Mouse (Mus musculus): ENCODE data around the gene Nusap1. TPM values are rescaled to one million over a fixed set of nuclear protein-coding genes. Genes with fewer than 3 reads are reported as not detected.

The Nusap1 gene
- polyA plus RNA-seq, 1 experiment from 2014 or later = 3.9 TPM

DNA sequence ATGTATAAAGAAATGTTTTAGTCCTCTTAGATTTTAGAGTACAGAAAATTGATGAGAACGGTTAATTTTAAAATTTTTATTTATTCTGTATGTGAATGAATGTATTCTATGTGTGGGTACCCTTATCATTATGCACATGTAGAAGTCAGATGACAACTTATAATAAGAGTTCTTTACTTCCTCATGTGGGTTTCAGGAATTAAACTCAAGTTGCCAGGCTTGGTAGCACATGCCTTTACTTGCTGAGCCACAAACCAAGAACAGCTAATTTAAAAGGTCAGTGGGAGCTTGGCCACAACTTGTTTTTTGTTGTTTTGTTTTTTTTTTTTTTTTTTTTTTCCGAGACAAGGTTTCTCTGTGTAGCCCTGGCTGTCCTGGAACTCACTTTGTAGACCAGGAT lies 76.7 kb downstream of the Nusap1 start:
- Histone ChIP-seq H3K4me2 (replicated peaks; ENCODE audit: low read depth, low read length) (no peak overlapping the region), H3K27me3 (replicated peaks; ENCODE audit: insufficient read depth, low read length) (no peaks in the 10 kb centered on the region), H3K36me3 (ENCODE audit: insufficient read depth, low read length) (no peaks in the 10 kb centered on the region), H3K4me1 (ENCODE audit: insufficient read depth, low read depth, low read length) (no peaks in the 10 kb centered on the region), H3K27ac (ENCODE audit: low read length) (no peak overlapping the region), H3K4me3 (ENCODE audit: low read depth, low read length) (no peak overlapping the region), H3K9ac (replicated peaks; ENCODE audit: low read depth) (no peak overlapping the region), H3K9me3 (ENCODE audit: low read length) (no peaks in the 10 kb centered on the region)
- DNase-seq (ENCODE audit: low spot score) (no peak), ATAC-seq (no peak)
- no peak for TF ChIP-seq CTCF (IDR thresholded peaks at IDR 0.05)
- TF ChIP-seq EP300 (IDR thresholded peaks at IDR 0.05) = no peak
- WGBS = 86% methylated on average over 2 of the region's 2 CpGs

DNA sequence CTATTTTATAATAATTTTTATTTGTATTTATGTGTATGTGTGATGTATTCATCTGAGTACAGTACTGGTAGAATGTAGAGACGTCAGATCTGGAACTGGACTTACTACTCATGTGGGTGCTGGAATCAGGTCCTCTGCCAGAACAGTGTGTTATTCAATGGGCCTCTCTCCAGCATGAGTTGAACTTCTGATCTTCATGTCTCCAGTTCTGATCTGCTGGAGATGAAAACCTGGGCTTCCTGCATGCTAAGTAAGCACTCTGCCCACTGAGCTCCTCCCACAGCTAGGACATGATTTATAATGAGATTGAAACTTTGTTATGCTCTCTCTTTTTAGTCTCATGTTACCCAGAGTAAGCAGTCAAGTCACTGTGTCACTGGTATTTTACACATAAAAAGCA lies 78.0 kb downstream of the Nusap1 start:
- Histone ChIP-seq H3K27ac (ENCODE audit: low read length) (no peak overlapping the region), H3K4me1 (ENCODE audit: insufficient read depth, low read depth, low read length) (no peaks in the 10 kb centered on the region), H3K9me3 (ENCODE audit: low read length) (no peaks in the 10 kb centered on the region), H3K36me3 (ENCODE audit: insufficient read depth, low read length) (no peaks in the 10 kb centered on the region), H3K4me2 (replicated peaks; ENCODE audit: low read depth, low read length) (no peak overlapping the region), H3K4me3 (ENCODE audit: low read depth, low read length) (no peak overlapping the region), H3K27me3 (replicated peaks; ENCODE audit: insufficient read depth, low read length) (no peaks in the 10 kb centered on the region), H3K9ac (replicated peaks; ENCODE audit: low read depth) (no peak overlapping the region)
- ATAC-seq = no peak
- WGBS = 41% methylated on average over 1 of the region's 1 CpGs
- no peak for DNase-seq (ENCODE audit: low spot score)
- no peak for TF ChIP-seq CTCF (IDR thresholded peaks at IDR 0.05)
- no peak for TF ChIP-seq EP300 (IDR thresholded peaks at IDR 0.05)

- H3K9ac ChIP-seq (replicated peaks; ENCODE audit: low read depth) = no peak overlapping the region
- H3K4me3 ChIP-seq (ENCODE audit: low read depth, low read length) = no peak overlapping the region
- TF ChIP-seq EP300 (IDR thresholded peaks at IDR 0.05) = no peak
- no peak for TF ChIP-seq CTCF (IDR thresholded peaks at IDR 0.05)
- DNase-seq (ENCODE audit: low spot score) = peak; percentile 10
- ATAC-seq = no peak
- no peaks in the 10 kb centered on the region for H3K9me3 ChIP-seq (ENCODE audit: low read length)
- H3K4me1 ChIP-seq (ENCODE audit: insufficient read depth, low read depth, low read length) = no peaks in the 10 kb centered on the region
- WGBS = 91% methylated on average over 2 of the region's 2 CpGs
- no peaks in the 10 kb centered on the region; the same call in 1 of the 2 replicates for H3K36me3 ChIP-seq (ENCODE audit: insufficient read depth, low read length)
- no peak overlapping the region for H3K4me2 ChIP-seq (replicated peaks; ENCODE audit: low read depth, low read length)
- H3K27ac ChIP-seq (ENCODE audit: low read length) = no peak overlapping the region
- no peaks in the 10 kb centered on the region for H3K27me3 ChIP-seq (replicated peaks; ENCODE audit: insufficient read depth, low read length)
Measured at GRCm38 (mm10) chr2:119698472-119698871, 80.4 kb downstream of the Nusap1 start.

DNA sequence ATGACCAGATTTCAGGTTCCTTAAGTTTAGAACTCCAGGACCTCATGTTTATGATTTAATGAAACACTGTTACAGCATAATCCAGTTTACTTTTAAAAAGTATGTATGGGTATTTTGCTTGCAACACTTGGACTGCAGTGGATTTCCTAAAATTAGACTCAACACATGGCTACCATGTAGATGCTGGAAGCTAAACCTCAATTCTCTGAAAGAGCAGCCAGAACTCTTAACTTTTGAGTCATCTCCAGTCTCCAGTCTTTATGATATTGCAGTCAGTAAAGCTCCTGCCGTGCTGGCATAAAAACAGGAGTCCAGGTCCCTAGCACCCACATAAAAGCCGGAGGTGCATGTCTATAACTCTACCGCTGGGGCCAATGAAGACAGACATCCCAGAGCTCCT lies 81.9 kb downstream of the Nusap1 start:
- Histone ChIP-seq H3K9me3 (ENCODE audit: low read length) (no peaks in the 10 kb centered on the region), H3K36me3 (ENCODE audit: insufficient read depth, low read length) (no peaks in the 10 kb centered on the region; the same call in 1 of the 2 replicates), H3K27ac (ENCODE audit: low read length) (no peak overlapping the region), H3K4me1 (ENCODE audit: insufficient read depth, low read depth, low read length) (no peaks in the 10 kb centered on the region), H3K4me2 (replicated peaks; ENCODE audit: low read depth, low read length) (no peak overlapping the region), H3K9ac (replicated peaks; ENCODE audit: low read depth) (no peak overlapping the region), H3K27me3 (replicated peaks; ENCODE audit: insufficient read depth, low read length) (no peaks in the 10 kb centered on the region), H3K4me3 (ENCODE audit: low read depth, low read length) (no peak overlapping the region)
- ATAC-seq = no peak
- DNase-seq (ENCODE audit: low spot score) = no peak
- WGBS = 92% methylated on average over 3 of the region's 3 CpGs
- TF ChIP-seq EP300 (IDR thresholded peaks at IDR 0.05) (no peak), CTCF (IDR thresholded peaks at IDR 0.05) (no peak)

Other genes with a start within 250 kb of the Nusap1 start
- 3.2 and 3.4 TPM in 2 replicates for gene Ino80, start 140.6 kb upstream of the Nusap1 start, polyA plus RNA-seq (2015; fragmentation: Nextera tagmentation; extraction: Ambion mirVana)
- gene Exd1, start 70.7 kb upstream of the Nusap1 start, polyA plus RNA-seq (2015; fragmentation: Nextera tagmentation; extraction: Ambion mirVana) = 0.11 and 0.18 TPM in 2 replicates
- 113 and 129 TPM in 2 replicates for gene Chp1, start 70.6 kb upstream of the Nusap1 start, polyA plus RNA-seq (2015; fragmentation: Nextera tagmentation; extraction: Ambion mirVana)
- gene Oip5, start 171 bp downstream of the Nusap1 start, polyA plus RNA-seq (2015; fragmentation: Nextera tagmentation; extraction: Ambion mirVana) = 2.8 and 3.0 TPM in 2 replicates
- gene Ndufaf1, start 44.5 kb downstream of the Nusap1 start, polyA plus RNA-seq (2015; fragmentation: Nextera tagmentation; extraction: Ambion mirVana) = 22.8 and 23.3 TPM in 2 replicates
- 39.2 and 40.0 TPM in 2 replicates for gene Rtf1, start 56.8 kb downstream of the Nusap1 start, polyA plus RNA-seq (2015; fragmentation: Nextera tagmentation; extraction: Ambion mirVana)
- 6.5 and 6.6 TPM in 2 replicates for gene Itpka, start 124.0 kb downstream of the Nusap1 start, polyA plus RNA-seq (2015; fragmentation: Nextera tagmentation; extraction: Ambion mirVana)
- gene Ltk, start 142.1 kb downstream of the Nusap1 start, polyA plus RNA-seq (2015; fragmentation: Nextera tagmentation; extraction: Ambion mirVana) = 0.79 and 1.3 TPM in 2 replicates
- gene Rpap1, start 169.2 kb downstream of the Nusap1 start, polyA plus RNA-seq (2015; fragmentation: Nextera tagmentation; extraction: Ambion mirVana) = 10.0 and 11.0 TPM in 2 replicates
- gene Tyro3, start 179.4 kb downstream of the Nusap1 start, polyA plus RNA-seq (2015; fragmentation: Nextera tagmentation; extraction: Ambion mirVana) = 7.3 and 7.9 TPM in 2 replicates